Mouse (Mus musculus) ovary, postnatal 36 days (tissue): ENCODE results near the gene Pla2g7.

Source experiments
- DNase-seq: peaks from one replicate; pipeline ENCODE4 v3.0.0; 2022; ENCODE audit warnings: low spot score, mixed read lengths

The Pla2g7 gene

GRCm38 (mm10) chr17:43649641-43650436 is 81.9 kb downstream of the Pla2g7 start:
- DNase-seq: no peak

- DNase-seq: no peak
These were observed 83.6 kb downstream of the Pla2g7 start for GRCm38 (mm10) chr17:43651314-43652046.
